Mouse (Mus musculus) forebrain, embryonic 13.5 days (tissue): ENCODE data around the gene Csl. TPM values are rescaled to one million over a fixed set of nuclear protein-coding genes. Genes with fewer than 3 reads are reported as not detected.

ENCODE experiments used
- ATAC-seq: fragments of 200-750 bp; cut with Nextera tagmentation; 2 replicates; pipeline ENCODE4 v1.8.0; 2017
- H3K27ac ChIP-seq: fragments of 300-500 bp; sonication (generic); 2 replicates; pipeline ENCODE4 v1.5.1; 2015; ENCODE audit warnings: inconsistent platforms, mild to moderate bottlenecking, moderate library complexity
- H3K27me3 ChIP-seq: fragments of 300-500 bp; sonication (generic); 2 replicates; pipeline ENCODE4 v1.6.1; 2015; ENCODE audit warnings: mild to moderate bottlenecking, inconsistent platforms
- H3K36me3 ChIP-seq: fragments of 300-500 bp; sonication (generic); 2 replicates; pipeline ENCODE4 v1.6.1; 2015; ENCODE audit warnings: mild to moderate bottlenecking, inconsistent platforms; ENCODE audit not compliant: poor library complexity, severe bottlenecking
- H3K4me1 ChIP-seq: fragments of 300-500 bp; sonication (generic); 2 replicates; pipeline ENCODE4 v1.6.1; 2015; ENCODE audit warnings: inconsistent platforms
- H3K4me2 ChIP-seq: fragments of 300-500 bp; sonication (generic); 2 replicates; pipeline ENCODE4 v1.6.1; 2015; ENCODE audit warnings: inconsistent platforms, mild to moderate bottlenecking, moderate library complexity
- H3K4me3 ChIP-seq: fragments of 300-500 bp; sonication (generic); 2 replicates; pipeline ENCODE4 v1.5.1; 2015; ENCODE audit warnings: mild to moderate bottlenecking, inconsistent platforms
- H3K9ac ChIP-seq: fragments of 300-500 bp; sonication (generic); 2 replicates; pipeline ENCODE4 v1.6.1; 2015; ENCODE audit warnings: mild to moderate bottlenecking, inconsistent platforms
- H3K9me3 ChIP-seq: fragments of 300-500 bp; sonication (generic); replicated peaks from 2 replicates; pipeline ENCODE4 v1.6.1; 2016; ENCODE audit warnings: inconsistent platforms
- WGBS: fragments of 180-500 bp; shearing (Covaris S2); methylation state at CpG from one replicate; pipeline ENCODE4 v1.1.7; 2015; 5-methylcytosine and 5-hydroxymethylcytosine counted together
- polyA plus RNA-seq: library from polyadenylated mRNA; unstranded; fragments of >200 nt; fragmentation: Nextera tagmentation; extraction: Ambion mirVana; gene quantifications from 2 replicates; pipeline ENCODE4 v1.2.1, GENCODE M21; 2015

The Csl gene
- polyA plus RNA-seq = 0.11 and 0.17 TPM in 2 replicates

- H3K9me3 ChIP-seq = no peaks in the 10 kb centered on the region
- H3K27me3 ChIP-seq = no peaks in the 10 kb centered on the region
- H3K4me2 ChIP-seq = no peak within 1 kb of the TSS
- H3K4me1 ChIP-seq = no peaks in the 10 kb centered on the region
- H3K4me3 ChIP-seq = no peak within 1 kb of the TSS
- no peaks in the 10 kb centered on the region for H3K36me3 ChIP-seq
- 94% methylated on average over 9 of the region's 9 CpGs for WGBS
- ATAC-seq = no peak
- no peak within 1 kb of the TSS for H3K9ac ChIP-seq
- H3K27ac ChIP-seq = no peak within 1 kb of the TSS
These were observed at the start of gene Csl for GRCm38 (mm10) chr10:99759558-99759957. TSS of gene Csl (minus strand) at chr10:99759658.

DNA sequence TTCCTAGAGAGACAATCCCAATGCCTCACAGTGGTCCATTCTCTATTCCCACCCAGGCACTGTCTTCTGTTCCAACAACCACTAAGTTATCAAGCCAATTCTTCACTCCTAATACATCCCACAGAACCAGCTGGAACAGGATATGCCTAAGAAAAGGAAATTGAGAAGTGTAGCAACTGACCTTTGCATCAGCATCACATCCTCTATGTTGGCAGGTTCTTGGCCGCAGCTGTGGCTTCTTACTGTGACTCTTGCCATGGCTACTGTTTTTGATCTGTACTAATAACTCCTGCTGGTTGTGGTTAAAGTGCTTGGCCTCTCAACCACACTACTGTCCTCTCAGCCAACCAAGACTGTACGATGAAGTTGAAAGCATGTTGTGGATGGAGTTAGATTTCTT lies 30.0 kb upstream of the Csl start:
- Histone ChIP-seq H3K9me3 (no peaks in the 10 kb centered on the region), H3K27ac (no peak overlapping the region), H3K4me2 (no peak overlapping the region), H3K9ac (no peak overlapping the region), H3K4me1 (no peaks in the 10 kb centered on the region), H3K36me3 (no peaks in the 10 kb centered on the region), H3K27me3 (no peaks in the 10 kb centered on the region), H3K4me3 (no peak overlapping the region)
- no peak for ATAC-seq
- WGBS = 97% methylated on average over 2 of the region's 2 CpGs

GRCm38 (mm10) chr10:99774228-99775120 lies 15.0 kb upstream of the Csl start:
- Histone ChIP-seq H3K36me3 (no peaks in the 10 kb centered on the region), H3K9me3 (no peaks in the 10 kb centered on the region), H3K4me2 (no peak overlapping the region), H3K27ac (no peak overlapping the region), H3K9ac (no peak overlapping the region), H3K4me3 (no peak overlapping the region), H3K4me1 (no peaks in the 10 kb centered on the region), H3K27me3 (no peaks in the 10 kb centered on the region)
- ATAC-seq = no peak
- WGBS = 85% methylated on average over 12 of the region's 12 CpGs

DNA sequence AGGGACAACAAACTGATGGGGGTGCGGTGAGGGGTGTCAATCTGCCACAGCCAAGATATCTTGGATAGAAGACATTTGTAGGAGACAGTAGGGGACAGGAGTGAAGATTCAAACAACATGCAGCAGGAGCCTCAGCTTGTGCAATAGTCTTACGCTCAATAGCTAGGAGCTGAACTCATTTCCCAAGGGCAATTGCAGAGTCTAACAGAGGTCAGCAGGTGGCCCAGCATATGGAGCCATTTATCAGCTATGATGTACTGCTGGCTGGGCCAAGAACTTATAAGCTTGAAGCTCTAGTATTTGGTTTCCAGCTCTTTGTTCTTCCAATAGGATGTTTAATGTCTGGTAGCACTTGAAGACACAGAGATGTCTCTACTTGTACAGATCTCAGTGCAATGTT lies 9.3 kb downstream of the Csl start:
- Histone ChIP-seq H3K9me3 (no peaks in the 10 kb centered on the region), H3K9ac (no peak overlapping the region), H3K36me3 (no peaks in the 10 kb centered on the region), H3K4me1 (no peaks in the 10 kb centered on the region), H3K4me2 (no peak overlapping the region), H3K4me3 (no peak overlapping the region), H3K27me3 (no peaks in the 10 kb centered on the region), H3K27ac (no peak overlapping the region)
- WGBS = 92% methylated on average over 2 of the region's 2 CpGs
- no peak for ATAC-seq

DNA sequence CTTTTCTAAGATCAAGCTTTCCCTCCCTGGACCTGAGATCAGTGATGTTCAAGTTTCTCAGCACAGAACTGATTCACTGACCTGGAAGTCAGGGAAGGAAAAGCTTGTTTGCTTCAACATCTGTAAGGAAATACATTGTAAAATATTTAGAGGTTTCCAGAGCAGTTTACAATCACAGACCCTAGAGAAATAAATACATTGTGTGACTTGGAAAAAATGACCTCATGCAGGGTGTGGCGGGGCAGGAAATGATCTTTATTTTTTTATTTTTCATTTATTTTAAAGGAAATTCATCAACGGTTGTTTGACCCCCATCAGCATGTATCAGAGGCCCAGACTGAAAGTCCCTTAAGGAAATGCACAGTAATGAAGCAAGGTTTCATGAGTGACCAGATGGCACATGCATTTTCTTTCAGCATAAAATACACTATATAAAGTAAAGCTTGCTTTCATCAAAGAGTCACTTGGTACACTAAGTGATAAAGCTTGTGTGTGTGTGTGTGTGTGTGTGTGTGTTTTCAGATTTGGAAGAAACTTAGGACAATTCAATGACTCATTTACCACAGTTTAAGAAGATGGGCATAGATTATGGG lies 10.7 kb downstream of the Csl start:
- ATAC-seq = no peak
- Histone ChIP-seq H3K36me3 (no peaks in the 10 kb centered on the region), H3K27me3 (no peaks in the 10 kb centered on the region), H3K27ac (no peak overlapping the region), H3K9ac (no peak overlapping the region), H3K9me3 (no peaks in the 10 kb centered on the region), H3K4me1 (no peaks in the 10 kb centered on the region), H3K4me3 (no peak overlapping the region), H3K4me2 (no peak overlapping the region)
- 86% methylated on average over 2 of the region's 2 CpGs for WGBS

- Histone ChIP-seq H3K27ac (no peak overlapping the region), H3K9ac (no peak overlapping the region), H3K4me1 (no peaks in the 10 kb centered on the region), H3K4me3 (no peak overlapping the region), H3K9me3 (no peaks in the 10 kb centered on the region), H3K4me2 (no peak overlapping the region), H3K36me3 (no peaks in the 10 kb centered on the region), H3K27me3 (no peaks in the 10 kb centered on the region)
- ATAC-seq = no peak
- WGBS = 75% methylated on average over 2 of the region's 2 CpGs
These were observed 11.4 kb downstream of the Csl start for GRCm38 (mm10) chr10:99748009-99748408.

GRCm38 (mm10) chr10:99741609-99742280 lies 17.7 kb downstream of the Csl start:
- Histone ChIP-seq H3K36me3 (no peaks in the 10 kb centered on the region), H3K9me3 (no peaks in the 10 kb centered on the region), H3K4me2 (no peak overlapping the region), H3K27ac (no peak overlapping the region), H3K4me3 (no peak overlapping the region), H3K9ac (no peak overlapping the region), H3K4me1 (no peaks in the 10 kb centered on the region), H3K27me3 (no peaks in the 10 kb centered on the region)
- ATAC-seq = no peak

DNA sequence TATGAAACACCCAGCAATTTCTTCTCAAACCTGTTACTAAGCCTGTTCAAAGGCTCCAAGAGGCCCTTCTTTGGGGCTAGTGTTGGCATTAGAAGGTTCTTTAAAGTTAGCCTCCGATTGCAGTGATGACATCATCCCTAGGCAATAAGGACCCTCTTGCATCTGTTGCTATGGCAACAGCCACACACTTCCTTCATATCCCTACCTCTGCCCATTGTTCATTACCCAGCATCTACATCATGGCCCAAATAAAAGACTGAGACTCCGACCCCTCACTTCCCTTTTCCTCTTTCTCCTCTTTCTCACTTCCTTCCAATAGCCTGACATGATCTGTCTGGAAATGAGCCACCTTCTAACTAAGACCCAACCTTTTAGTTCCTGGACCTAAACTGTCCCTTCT lies 46.3 kb downstream of the Csl start:
- Histone ChIP-seq H3K27me3 (no peaks in the 10 kb centered on the region), H3K9me3 (no peaks in the 10 kb centered on the region), H3K4me2 (no peak overlapping the region), H3K4me3 (no peak overlapping the region), H3K4me1 (no peaks in the 10 kb centered on the region; the same call in 1 of the 2 replicates), H3K36me3 (no peaks in the 10 kb centered on the region), H3K9ac (no peak overlapping the region), H3K27ac (no peak overlapping the region)
- WGBS = 38% methylated on average over 2 of the region's 2 CpGs
- peak; percentile 68; the same call in 1 of the 2 replicates for ATAC-seq

DNA sequence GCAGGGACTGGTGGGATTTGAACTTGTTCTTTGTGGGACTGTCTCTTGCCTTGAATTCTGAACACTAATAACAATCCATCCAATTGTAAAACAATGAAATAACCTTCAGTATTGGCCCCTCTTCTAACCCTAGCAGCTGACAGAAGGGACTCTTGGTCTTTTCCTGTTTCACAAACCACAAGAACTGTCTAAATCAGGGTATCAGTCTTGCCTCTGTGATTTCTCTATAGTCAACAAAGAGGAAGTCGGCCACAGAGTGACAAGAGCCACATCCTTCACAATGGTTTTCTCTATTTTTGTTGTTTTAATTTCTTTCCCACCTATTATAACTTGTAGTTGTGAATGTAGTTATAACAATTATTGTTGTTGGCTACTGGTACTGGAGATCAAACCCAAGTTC lies 47.9 kb downstream of the Csl start:
- Histone ChIP-seq H3K4me3 (no peak overlapping the region), H3K36me3 (no peaks in the 10 kb centered on the region), H3K27ac (no peak overlapping the region), H3K27me3 (no peaks in the 10 kb centered on the region), H3K4me2 (no peak overlapping the region), H3K4me1 (no peaks in the 10 kb centered on the region; the same call in 1 of the 2 replicates), H3K9ac (no peak overlapping the region), H3K9me3 (no peaks in the 10 kb centered on the region)
- ATAC-seq = no peak
- 79% methylated on average over 1 of the region's 1 CpGs for WGBS
